Mouse (Mus musculus): ENCODE results near the gene Scfd2.

GRCm38 (mm10) chr5:74388101-74388500 lies 143.5 kb downstream of the Scfd2 start:
- TF ChIP-seq CTCF (IDR thresholded peaks at IDR 0.05; ENCODE audit: control insufficient read depth, insufficient read depth, insufficient replicate concordance, low read depth, low read length) (no peak), POLR2A (IDR thresholded peaks at IDR 0.05; ENCODE audit: control insufficient read depth, low read depth, low read length) (no peak)

Measured in testis, adult 2 months (tissue).